Mouse (Mus musculus) thymus, postnatal 14 days (tissue): Measurements from ENCODE around the gene Dennd5a.

Experiments used
- DNase-seq: peaks from one replicate; pipeline ENCODE4 v3.0.0; 2021

Dennd5a gene

GRCm38 (mm10) chr7:109879158-109879557 lies 81.1 kb downstream of the Dennd5a start:
- no peak for DNase-seq

GRCm38 (mm10) chr7:109876085-109876484 lies 84.2 kb downstream of the Dennd5a start:
- no peak for DNase-seq

GRCm38 (mm10) chr7:109875598-109875997 lies 84.7 kb downstream of the Dennd5a start:
- DNase-seq, result no peak

- DNase-seq, result no peak
Observed at GRCm38 (mm10) chr7:109875033-109875432, 85.2 kb downstream of the Dennd5a start.

- no peak for DNase-seq
Observed at GRCm38 (mm10) chr7:109873170-109873569, 87.1 kb downstream of the Dennd5a start.

- DNase-seq, result no peak
Observed at GRCm38 (mm10) chr7:109871232-109871631, 89.0 kb downstream of the Dennd5a start.

GRCm38 (mm10) chr7:109868498-109868897 lies 91.8 kb downstream of the Dennd5a start:
- no peak for DNase-seq

- no peak for DNase-seq
Observed at GRCm38 (mm10) chr7:109866643-109867042, 93.6 kb downstream of the Dennd5a start.

- DNase-seq, result peak; percentile 6
Observed at GRCm38 (mm10) chr7:109865370-109866229, 94.7 kb downstream of the Dennd5a start, which contains the start of gene Scube2. Gene Scube2 (minus strand): TSS chr7:109865679.

GRCm38 (mm10) chr7:109863561-109863960 lies 96.7 kb downstream of the Dennd5a start:
- DNase-seq, result no peak

GRCm38 (mm10) chr7:109860162-109860561 lies 100.1 kb downstream of the Dennd5a start:
- DNase-seq, result no peak

GRCm38 (mm10) chr7:109859354-109859753 lies 100.9 kb downstream of the Dennd5a start:
- no peak for DNase-seq

- no peak for DNase-seq
Observed at GRCm38 (mm10) chr7:109852752-109853212, 107.5 kb downstream of the Dennd5a start.

- no peak for DNase-seq
Observed at GRCm38 (mm10) chr7:109852017-109852416, 108.3 kb downstream of the Dennd5a start.

GRCm38 (mm10) chr7:109850531-109850930 lies 109.7 kb downstream of the Dennd5a start:
- DNase-seq, result no peak

GRCm38 (mm10) chr7:109849750-109850434 lies 110.4 kb downstream of the Dennd5a start:
- no peak for DNase-seq

GRCm38 (mm10) chr7:109848867-109849733 lies 111.2 kb downstream of the Dennd5a start:
- DNase-seq, result no peak

GRCm38 (mm10) chr7:109844100-109844499 lies 116.2 kb downstream of the Dennd5a start:
- no peak for DNase-seq
